Mouse (Mus musculus): ENCODE results near the gene Adcy7.

DNA sequence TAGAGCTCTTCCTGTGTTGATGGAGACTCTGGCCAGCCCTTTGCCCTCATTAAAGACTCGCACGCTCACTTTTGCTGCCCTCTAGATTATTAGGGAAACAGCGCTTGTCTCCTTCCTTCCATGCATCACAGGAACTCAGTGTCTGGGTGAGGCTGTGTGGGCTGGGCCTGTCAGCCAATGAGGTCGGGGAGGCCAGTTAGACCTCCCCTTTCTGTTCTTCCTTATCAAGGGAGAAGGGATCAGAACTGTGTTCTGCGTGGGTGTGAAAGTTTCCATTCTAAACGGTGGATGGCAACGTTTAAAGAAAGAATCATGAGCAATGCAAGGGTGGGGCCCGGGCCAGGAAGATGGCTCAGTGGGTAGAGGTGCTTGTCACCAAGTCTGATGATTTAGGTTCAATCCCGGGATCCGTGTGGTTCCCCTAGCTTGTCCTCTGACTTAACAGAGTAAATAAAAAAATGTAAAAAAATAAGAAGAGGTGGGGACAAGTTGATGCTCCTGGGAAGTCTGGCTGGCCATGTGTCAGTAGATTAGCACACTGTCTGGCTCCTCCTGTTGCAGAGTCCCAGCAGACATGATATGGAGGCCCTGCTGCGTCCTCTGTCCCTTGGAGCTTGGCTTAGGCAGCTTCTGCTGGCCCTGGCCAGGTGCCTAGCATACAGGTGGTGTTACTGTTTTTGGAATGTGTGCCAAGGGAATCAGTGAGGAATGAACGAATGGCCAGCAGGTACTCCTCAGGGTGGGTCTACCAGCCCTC is 26.0 kb downstream of the Adcy7 start:
- TF ChIP-seq POLR2A (IDR thresholded peaks at IDR 0.05; ENCODE audit: control insufficient read depth, extremely low read depth, insufficient read depth, low read length, poor library complexity) (no peak), CTCF (IDR thresholded peaks at IDR 0.05; ENCODE audit: borderline replicate concordance, control insufficient read depth, extremely low read depth, insufficient read depth, low read length, poor library complexity) (no peak)
